Mouse (Mus musculus) frontal cortex, postnatal 14 days (tissue): ENCODE results near the gene Gtf2i.

Experiments used
- DNase-seq, 2 experiments: peaks; one replicate each; pipeline ENCODE4 v3.0.0; 2022; ENCODE audit warnings: low spot score in 2 of 2

Gene Gtf2i

GRCm38 (mm10) chr5:134277109-134277508, 37.5 kb downstream of the Gtf2i start:
- DNase-seq: no peak

- DNase-seq: no peak
Observed at GRCm38 (mm10) chr5:134275556-134275955, 39.0 kb downstream of the Gtf2i start.

GRCm38 (mm10) chr5:134275021-134275420, 39.5 kb downstream of the Gtf2i start:
- DNase-seq: no peak

DNA sequence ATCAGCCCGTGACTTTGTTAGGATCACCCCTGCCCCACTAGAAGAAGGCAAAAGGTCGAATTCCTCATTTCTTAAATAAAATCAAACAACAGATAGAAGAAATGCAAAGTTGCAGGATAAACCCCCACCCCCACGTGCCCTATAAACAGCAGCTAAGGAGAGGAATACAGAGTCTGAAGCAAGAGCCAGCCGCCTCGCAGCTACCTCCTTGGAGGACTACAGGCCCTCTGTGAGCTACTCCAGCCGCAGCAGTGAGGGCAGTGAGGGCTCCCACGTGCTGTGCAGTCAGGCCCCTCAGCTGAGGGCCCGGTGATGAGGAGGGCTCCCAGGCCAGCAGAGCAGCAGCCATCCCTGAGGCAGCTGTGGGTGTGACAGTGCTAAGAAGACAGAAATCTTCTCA, 40.8 kb downstream of the Gtf2i start:
- DNase-seq: no peak

GRCm38 (mm10) chr5:134272761-134273160, 41.8 kb downstream of the Gtf2i start:
- DNase-seq: no peak

- DNase-seq: no peak
Observed at GRCm38 (mm10) chr5:134271421-134271820, 43.1 kb downstream of the Gtf2i start.

GRCm38 (mm10) chr5:134270566-134270965, 44.0 kb downstream of the Gtf2i start:
- no peak for DNase-seq

GRCm38 (mm10) chr5:134269751-134270150, 44.8 kb downstream of the Gtf2i start:
- no peak for DNase-seq

GRCm38 (mm10) chr5:134268751-134269150, 45.8 kb downstream of the Gtf2i start:
- DNase-seq: no peak

- DNase-seq: no peak
Observed at GRCm38 (mm10) chr5:134266404-134266803, 48.2 kb downstream of the Gtf2i start.

GRCm38 (mm10) chr5:134265890-134266289, 48.7 kb downstream of the Gtf2i start:
- no peak for DNase-seq

GRCm38 (mm10) chr5:134260001-134260636, 54.4 kb downstream of the Gtf2i start:
- no peak for DNase-seq

GRCm38 (mm10) chr5:134258934-134259333, 55.6 kb downstream of the Gtf2i start:
- DNase-seq: no peak

GRCm38 (mm10) chr5:134258395-134258794, 56.2 kb downstream of the Gtf2i start:
- DNase-seq: no peak

- DNase-seq: no peak
Observed at GRCm38 (mm10) chr5:134257349-134258031, 57.1 kb downstream of the Gtf2i start.

- no peak for DNase-seq
Observed at GRCm38 (mm10) chr5:134255294-134255693, 59.3 kb downstream of the Gtf2i start.

- DNase-seq: no peak
Observed at GRCm38 (mm10) chr5:134253806-134254205, 60.8 kb downstream of the Gtf2i start.

- no peak for DNase-seq
Observed at GRCm38 (mm10) chr5:134251083-134251482, 63.5 kb downstream of the Gtf2i start.

DNA sequence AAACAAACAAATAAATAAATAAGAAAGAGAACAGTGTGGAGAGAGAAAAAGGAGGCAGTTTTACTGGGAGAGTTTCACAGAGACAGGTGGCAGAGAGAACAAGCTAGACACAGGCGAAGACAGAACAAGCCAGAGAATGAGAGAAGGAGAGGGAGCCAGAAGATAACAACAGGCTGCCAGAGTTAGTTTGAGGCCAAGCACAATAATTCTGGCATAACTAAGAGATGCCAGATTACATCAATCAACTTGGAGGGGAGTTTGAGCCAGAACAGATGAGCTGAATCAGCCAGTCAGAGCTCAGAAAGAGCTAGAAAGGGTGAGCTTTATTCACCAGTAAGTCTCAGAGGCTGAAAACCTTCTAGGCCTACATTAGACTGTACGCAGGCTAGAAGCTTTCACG, 64.0 kb downstream of the Gtf2i start:
- no peak for DNase-seq

DNA sequence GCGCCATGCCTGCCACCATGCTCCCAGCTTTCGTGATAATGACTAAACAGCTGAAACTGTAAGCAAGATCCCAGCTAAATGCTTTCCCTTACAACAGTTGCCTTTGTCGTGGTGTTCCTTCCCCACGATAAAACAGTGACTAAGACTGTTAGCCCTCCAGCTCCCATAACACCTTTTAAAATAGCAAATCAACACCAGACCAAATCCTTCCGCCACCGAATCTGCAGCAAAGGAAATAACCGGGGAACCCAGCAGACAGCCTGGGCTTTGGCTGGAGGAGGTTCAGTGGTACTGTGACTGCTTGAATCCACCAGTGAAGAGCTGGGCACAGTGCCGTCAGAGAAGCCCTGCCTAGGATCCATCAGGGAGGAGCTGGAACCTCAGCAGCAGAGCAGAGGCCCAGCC, 65.3 kb downstream of the Gtf2i start:
- DNase-seq: no peak

- DNase-seq: no peak
Observed at GRCm38 (mm10) chr5:134248608-134249244, 65.8 kb downstream of the Gtf2i start.

GRCm38 (mm10) chr5:134246146-134246545, 68.4 kb downstream of the Gtf2i start:
- no peak for DNase-seq

DNA sequence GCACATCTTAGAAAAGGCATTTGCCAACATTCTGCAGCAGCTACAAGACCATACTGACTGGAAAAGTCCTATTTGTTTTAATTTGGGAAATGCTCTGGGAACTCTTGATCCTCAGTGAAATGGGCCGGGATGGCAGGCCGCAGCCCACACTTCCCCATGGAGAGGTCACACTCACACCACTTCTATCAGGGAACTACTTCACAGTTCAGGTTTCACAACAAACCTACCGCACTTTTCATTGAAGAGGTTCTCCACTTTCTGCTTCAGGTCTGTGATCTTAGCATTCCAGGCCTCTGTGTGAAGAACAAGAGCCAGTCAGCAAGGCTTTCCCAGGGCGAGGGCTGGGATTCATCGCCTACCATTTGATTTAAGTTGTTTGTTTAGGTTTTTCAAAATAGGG, 69.7 kb downstream of the Gtf2i start:
- DNase-seq: no peak
